Mouse (Mus musculus) stomach, embryonic 14.5 days (tissue): ENCODE measurements around the gene Uhrf1. TPM values are rescaled to one million over a fixed set of nuclear protein-coding genes. Genes with fewer than 3 reads are reported as not detected.
A peak's percentile ranks its signal among the peaks of the same experiment; 100 is the strongest.

Experiments used
- ATAC-seq: fragments of 200-750 bp; cut with Nextera tagmentation; 2 replicates; pipeline ENCODE4 v1.8.0; 2017; ENCODE audit warnings: low read depth, moderate TSS enrichment; ENCODE audit not compliant: insufficient number of reproducible peaks, insufficient read depth, low FRiP score
- H3K27ac ChIP-seq: fragments of 300-500 bp; sonication (generic); 2 replicates; pipeline ENCODE4 v1.5.1; 2014; ENCODE audit warnings: mild to moderate bottlenecking, low read length, moderate library complexity, mixed read lengths
- H3K27me3 ChIP-seq: fragments of 300-500 bp; sonication (generic); 2 replicates; pipeline ENCODE4 v1.6.1; 2014; ENCODE audit warnings: low read length, control low read depth, mixed read lengths; ENCODE audit not compliant: control insufficient read depth, insufficient read depth
- H3K36me3 ChIP-seq: fragments of 300-500 bp; sonication (generic); 2 replicates; pipeline ENCODE4 v1.6.1; 2014; ENCODE audit warnings: mild to moderate bottlenecking, control low read depth, low read length, moderate library complexity, mixed read lengths; ENCODE audit not compliant: control insufficient read depth, insufficient read depth
- H3K4me1 ChIP-seq: fragments of 300-500 bp; sonication (generic); 2 replicates; pipeline ENCODE4 v1.6.1; 2014; ENCODE audit warnings: low read length, control low read depth, mixed read lengths; ENCODE audit not compliant: control insufficient read depth, insufficient read depth
- H3K4me2 ChIP-seq: fragments of 300-500 bp; sonication (generic); replicated peaks from 2 replicates; pipeline ENCODE4 v1.6.1; 2014; ENCODE audit warnings: low read depth, low read length, control low read depth
- H3K4me3 ChIP-seq: fragments of 300-500 bp; sonication (generic); 2 replicates; pipeline ENCODE4 v1.5.1; 2014; ENCODE audit warnings: low read depth, low read length, control low read depth
- H3K9ac ChIP-seq: fragments of 300-500 bp; sonication (generic); replicated peaks from 2 replicates; pipeline ENCODE4 v1.6.1; 2014; ENCODE audit warnings: low read depth, mild to moderate bottlenecking, control low read depth, low read length, moderate library complexity, mixed read lengths
- H3K9me3 ChIP-seq: fragments of 300-500 bp; sonication (generic); 2 replicates; pipeline ENCODE4 v1.6.1; 2016; ENCODE audit warnings: low read depth, low read length, control low read depth; ENCODE audit not compliant: control insufficient read depth
- WGBS: fragments of 180-500 bp; shearing (Covaris S2); extraction: QIAGEN DNeasy Blood & Tissue Kit; methylation state at CpG from one replicate; pipeline ENCODE4 v1.1.7; 2014; 5-methylcytosine and 5-hydroxymethylcytosine counted together
- polyA plus RNA-seq: library from polyadenylated mRNA; unstranded; fragments of >200 nt; fragmentation: Nextera tagmentation; extraction: Ambion mirVana; gene quantifications from 2 replicates; pipeline ENCODE4 v1.2.1, GENCODE M21; 2014

Uhrf1 gene
- polyA plus RNA-seq, 1 experiment from 2014 or later = 85.2 TPM

DNA sequence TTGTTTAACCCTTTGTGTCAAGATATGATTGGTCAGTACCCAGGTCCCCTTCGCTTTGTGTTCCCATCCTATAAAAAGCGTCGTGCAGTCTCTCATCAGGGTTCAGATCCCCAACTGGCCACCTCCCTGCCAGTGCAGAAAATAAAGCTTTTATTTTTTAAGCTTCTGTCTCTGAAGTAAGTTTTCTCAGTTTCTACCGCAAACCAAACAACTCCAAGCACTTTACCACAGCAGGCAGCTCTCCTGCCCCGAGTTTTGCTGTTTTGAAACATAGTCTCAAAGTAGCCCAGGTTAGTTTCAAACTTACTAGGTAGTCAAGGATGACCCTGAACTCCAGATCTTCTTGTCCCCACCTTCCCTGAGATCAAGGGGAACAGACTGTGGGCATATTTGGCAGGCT is 24.8 kb upstream of the Uhrf1 start:
- no peak overlapping the region for H3K4me2 ChIP-seq
- ATAC-seq = no peak
- H3K27me3 ChIP-seq = no peaks in the 10 kb centered on the region
- 92% methylated on average over 5 of the region's 5 CpGs for WGBS
- H3K9me3 ChIP-seq = no peaks in the 10 kb centered on the region
- peaks cover 8% of the 10 kb centered on the region; the same call in 1 of the 2 replicates for H3K4me1 ChIP-seq
- no peak overlapping the region for H3K27ac ChIP-seq
- H3K36me3 ChIP-seq = peaks cover 32% of the 10 kb centered on the region; the same call in 1 of the 2 replicates
- no peak overlapping the region for H3K9ac ChIP-seq
- no peak overlapping the region for H3K4me3 ChIP-seq

DNA sequence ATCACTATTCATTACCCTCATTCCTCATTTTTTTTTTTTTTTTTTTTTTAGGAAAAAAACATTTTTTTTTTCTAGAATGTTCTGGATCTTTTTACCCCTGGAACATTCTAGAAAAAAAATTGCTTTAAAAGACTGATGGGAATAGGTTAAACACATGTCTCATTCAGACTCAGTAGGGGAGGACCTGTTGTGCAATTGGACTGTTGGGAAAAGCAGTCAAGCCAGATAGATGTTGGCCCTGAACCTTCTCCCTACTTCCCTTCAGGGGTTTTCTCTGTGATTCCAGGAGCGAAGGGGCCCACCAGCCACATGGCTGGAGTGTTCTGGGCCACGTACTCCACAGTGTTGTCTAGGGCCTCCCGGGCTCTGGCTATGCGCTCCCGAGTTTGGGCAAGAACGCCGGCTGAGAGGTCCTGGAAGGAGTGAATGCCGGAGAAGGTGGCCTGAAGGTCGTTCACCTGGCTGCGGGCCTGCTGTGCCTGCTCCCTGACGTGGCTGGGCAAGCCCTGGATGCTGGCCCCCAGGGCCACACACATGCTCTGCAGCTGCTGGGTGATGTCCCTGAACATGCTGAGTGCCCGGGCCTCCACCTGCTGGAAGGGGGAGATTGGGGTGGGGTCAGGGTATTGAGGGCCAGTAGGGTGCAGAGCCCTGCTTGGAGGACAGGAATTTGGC is 23.5 kb upstream of the Uhrf1 start:
- Histone ChIP-seq H3K4me3 (no peak overlapping the region), H3K4me2 (no peak overlapping the region), H3K36me3 (peaks cover 40% of the 10 kb centered on the region; the same call in 1 of the 2 replicates), H3K9me3 (no peaks in the 10 kb centered on the region), H3K27me3 (no peaks in the 10 kb centered on the region), H3K9ac (no peak overlapping the region), H3K4me1 (peaks cover 8% of the 10 kb centered on the region; the same call in 1 of the 2 replicates), H3K27ac (no peak overlapping the region)
- no peak for ATAC-seq
- WGBS = 93% methylated on average over 12 of the region's 12 CpGs

DNA sequence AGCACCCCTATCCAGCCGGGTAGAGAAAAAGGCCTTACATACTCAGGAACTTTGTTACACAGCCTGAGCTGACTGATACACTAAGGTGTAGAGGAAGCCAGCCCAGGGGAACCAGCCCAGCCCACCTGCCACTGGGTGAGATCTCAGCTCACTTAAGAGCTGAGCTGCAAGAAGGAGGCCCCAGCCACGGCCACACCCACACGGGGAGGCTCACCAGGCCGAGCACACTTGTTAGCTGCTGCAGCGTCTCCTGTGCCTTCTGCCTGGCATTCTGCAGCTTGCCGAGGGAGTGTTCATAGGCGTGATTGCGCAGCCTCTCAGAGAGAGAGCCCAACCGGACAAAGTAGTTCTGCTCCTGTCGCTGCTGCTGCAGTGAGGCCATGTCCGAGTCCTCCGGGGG is 21.9 kb upstream of the Uhrf1 start:
- Histone ChIP-seq H3K4me3 (no peak overlapping the region), H3K4me2 (no peak overlapping the region), H3K9ac (no peak overlapping the region), H3K4me1 (peaks cover 8% of the 10 kb centered on the region; the same call in 1 of the 2 replicates), H3K9me3 (no peaks in the 10 kb centered on the region), H3K36me3 (peaks cover 55% of the 10 kb centered on the region), H3K27ac (no peak overlapping the region), H3K27me3 (no peaks in the 10 kb centered on the region)
- ATAC-seq = no peak
- 88% methylated on average over 12 of the region's 12 CpGs for WGBS

DNA sequence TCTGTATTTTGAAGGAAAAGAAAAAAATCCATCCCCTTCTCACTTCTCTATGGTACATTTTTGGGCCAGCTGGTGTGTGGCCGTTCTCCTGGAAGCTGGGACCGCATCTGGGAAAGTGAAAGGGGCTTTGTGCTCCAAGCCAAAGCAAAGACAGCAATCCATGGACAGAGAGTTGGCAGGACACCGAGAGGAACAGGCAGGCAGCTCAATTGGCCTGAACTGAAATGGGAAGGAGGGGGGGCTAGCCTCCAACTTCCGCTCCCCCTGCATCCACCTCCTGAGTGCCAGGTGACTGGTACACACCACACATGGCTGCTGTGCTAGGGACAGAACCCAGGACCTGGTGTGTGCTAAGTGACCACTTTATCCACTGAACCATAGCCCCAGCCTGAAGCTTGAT is 20.3 kb upstream of the Uhrf1 start:
- Histone ChIP-seq H3K27ac (no peak overlapping the region; the same call in 1 of the 2 replicates), H3K9me3 (no peaks in the 10 kb centered on the region), H3K27me3 (no peaks in the 10 kb centered on the region), H3K4me1 (peaks cover 6% of the 10 kb centered on the region), H3K4me2 (no peak overlapping the region), H3K4me3 (no peak overlapping the region), H3K36me3 (peaks cover 61% of the 10 kb centered on the region), H3K9ac (no peak overlapping the region)
- ATAC-seq = no peak
- WGBS = 87% methylated on average over 4 of the region's 4 CpGs

DNA sequence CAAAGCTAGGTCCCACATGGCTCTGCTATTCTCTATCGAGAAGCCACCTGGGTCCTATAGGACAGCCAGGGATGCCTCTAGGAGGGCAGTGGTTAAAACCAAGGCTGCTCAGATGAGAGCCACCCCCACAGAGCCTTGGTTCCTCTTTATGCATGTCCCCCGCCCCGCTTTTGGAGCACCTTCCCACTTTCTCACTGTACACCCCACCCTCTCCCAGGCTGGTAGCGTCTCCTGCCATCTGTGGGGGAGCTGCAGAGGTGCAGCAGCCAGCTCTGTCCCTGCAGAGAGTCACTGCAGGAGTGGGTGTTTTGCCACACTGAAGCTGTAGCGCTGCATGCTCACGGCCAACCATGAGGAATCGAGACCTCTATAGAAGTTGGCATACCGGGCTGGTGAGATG is 19.8 kb upstream of the Uhrf1 start:
- Histone ChIP-seq H3K27me3 (no peaks in the 10 kb centered on the region), H3K4me2 (no peak overlapping the region), H3K36me3 (peaks cover 59% of the 10 kb centered on the region), H3K4me3 (no peak overlapping the region), H3K9me3 (no peaks in the 10 kb centered on the region), H3K9ac (no peak overlapping the region), H3K4me1 (peaks cover 7% of the 10 kb centered on the region), H3K27ac (no peak overlapping the region; the same call in 1 of the 2 replicates)
- no peak for ATAC-seq
- WGBS = 93% methylated on average over 8 of the region's 8 CpGs

DNA sequence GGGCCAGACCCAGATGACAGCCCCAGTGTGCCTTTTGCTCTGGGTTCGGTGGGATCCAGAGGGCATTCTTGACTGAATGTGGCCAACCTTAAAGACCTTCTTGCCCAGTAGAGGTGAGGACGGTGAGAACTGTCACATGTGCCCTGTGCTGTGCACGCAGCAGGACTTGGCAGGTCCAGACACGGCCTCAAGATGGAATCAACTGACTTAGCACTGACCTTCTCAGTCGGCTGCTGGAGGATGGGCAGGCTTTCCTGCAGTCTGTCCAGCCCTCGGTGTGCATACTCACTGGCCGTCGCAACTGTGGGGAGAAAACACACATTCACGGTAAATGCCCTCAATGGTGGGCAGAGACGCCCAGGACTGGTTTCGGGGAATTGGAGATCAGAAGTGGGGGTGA is 17.1 kb upstream of the Uhrf1 start:
- peaks cover 21% of the 10 kb centered on the region for H3K4me1 ChIP-seq
- WGBS = 96% methylated on average over 11 of the region's 11 CpGs
- H3K4me3 ChIP-seq = no peak overlapping the region
- H3K4me2 ChIP-seq = no peak overlapping the region
- H3K27ac ChIP-seq = no peak overlapping the region
- H3K36me3 ChIP-seq = peaks cover 42% of the 10 kb centered on the region
- H3K27me3 ChIP-seq = no peaks in the 10 kb centered on the region
- H3K9me3 ChIP-seq = no peaks in the 10 kb centered on the region
- no peak overlapping the region for H3K9ac ChIP-seq
- no peak for ATAC-seq

DNA sequence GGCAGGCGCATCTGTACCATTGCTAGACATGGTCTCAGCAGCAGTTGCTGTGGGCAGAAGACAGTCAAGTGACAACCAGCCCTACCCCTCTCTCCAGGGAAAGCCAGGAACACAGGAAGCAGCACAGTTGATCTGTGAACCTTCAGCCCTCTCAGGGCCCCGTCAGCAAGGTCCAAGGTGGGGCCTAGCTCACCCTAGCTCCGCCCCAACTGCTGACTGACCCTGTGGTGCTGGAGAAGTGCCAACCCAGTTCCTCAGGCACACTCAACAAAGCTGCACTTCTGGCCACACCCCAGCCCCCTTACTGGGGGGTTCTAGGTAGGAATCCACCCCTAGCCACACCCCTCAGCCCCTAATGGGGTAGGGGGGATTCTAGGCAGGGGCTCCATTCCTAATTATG is 15.3 kb upstream of the Uhrf1 start:
- ATAC-seq = no peak
- WGBS = 47% methylated on average over 3 of the region's 3 CpGs
- H3K4me3 ChIP-seq = no peak overlapping the region

DNA sequence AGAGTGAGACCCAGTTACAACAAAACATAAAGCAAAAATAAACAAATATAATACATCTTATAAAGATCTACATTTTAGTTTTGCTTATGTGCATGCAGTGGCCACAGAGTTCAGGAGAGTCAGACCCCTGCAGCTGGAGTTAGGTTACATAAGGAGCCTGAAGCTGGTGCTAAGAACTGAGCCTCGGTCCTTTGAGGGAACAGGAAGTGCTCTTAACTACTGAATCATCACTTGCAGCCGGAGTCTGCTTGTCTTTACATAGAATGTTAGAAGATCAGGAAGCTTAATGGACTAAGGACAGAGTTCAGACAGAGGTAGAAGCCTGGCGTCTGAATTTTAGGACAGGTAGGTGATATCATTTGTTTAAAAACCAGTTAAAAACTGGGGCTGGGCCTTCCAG is 14.3 kb upstream of the Uhrf1 start:
- no peak for ATAC-seq
- H3K9me3 ChIP-seq = no peaks in the 10 kb centered on the region
- H3K4me2 ChIP-seq = peak overlapping the region; percentile 78
- H3K27ac ChIP-seq = peak overlapping the region; percentile 98
- no peaks in the 10 kb centered on the region for H3K27me3 ChIP-seq
- 20% methylated on average over 3 of the region's 3 CpGs for WGBS
- peaks cover 28% of the 10 kb centered on the region for H3K36me3 ChIP-seq
- peak overlapping the region; percentile 47; the same call in 1 of the 2 replicates for H3K9ac ChIP-seq
- H3K4me1 ChIP-seq = peaks cover 24% of the 10 kb centered on the region
- H3K4me3 ChIP-seq = peak overlapping the region; percentile 51

More for the DNA sequence above, 15.3 kb upstream of the Uhrf1 start:
- Histone ChIP-seq H3K27ac (peak overlapping the region; percentile 66; the same call in 1 of the 2 replicates), H3K36me3 (peaks cover 29% of the 10 kb centered on the region), H3K4me2 (peak overlapping the region; percentile 0; the same call in 1 of the 2 replicates), H3K27me3 (no peaks in the 10 kb centered on the region), H3K4me1 (peaks cover 24% of the 10 kb centered on the region), H3K9me3 (no peaks in the 10 kb centered on the region), H3K9ac (no peak overlapping the region)
